Mouse (Mus musculus): ENCODE data around the gene Olig3.

Gene Olig3

DNA sequence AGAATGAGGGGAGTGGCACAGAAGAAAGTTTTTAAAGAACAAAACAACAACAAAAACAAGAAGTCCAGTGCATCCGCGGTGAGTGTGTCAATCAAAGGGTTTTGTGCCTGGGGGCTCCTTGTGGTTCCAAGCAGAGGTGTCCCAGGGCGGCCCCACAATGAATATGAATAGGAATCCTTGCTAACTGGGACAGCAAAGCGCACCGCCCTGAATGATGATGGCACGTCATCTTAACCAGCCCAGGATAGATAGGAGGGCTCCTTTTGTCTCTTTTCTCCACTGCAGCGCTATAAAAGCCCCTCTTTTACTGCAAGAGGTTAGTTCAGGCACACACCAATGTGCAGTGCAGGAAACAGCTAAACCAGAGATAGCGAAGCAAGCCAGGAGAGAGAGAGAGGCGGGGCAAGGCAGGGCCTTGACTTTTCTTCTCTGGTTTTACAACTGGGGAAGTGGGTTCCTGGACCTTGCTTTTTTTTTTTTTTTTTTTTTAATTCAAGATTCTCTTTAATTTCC is at the start of gene Olig3:
Olig3 (plus strand) TSS at position 463 of the 513 bp plus-strand sequence.
- CTCF ChIA-PET: interaction anchor here (0.7 kb wide), 1 partner anchor 652 kb away, joined by 3 read pairs; no protein-coding TSS in a partner anchor

DNA sequence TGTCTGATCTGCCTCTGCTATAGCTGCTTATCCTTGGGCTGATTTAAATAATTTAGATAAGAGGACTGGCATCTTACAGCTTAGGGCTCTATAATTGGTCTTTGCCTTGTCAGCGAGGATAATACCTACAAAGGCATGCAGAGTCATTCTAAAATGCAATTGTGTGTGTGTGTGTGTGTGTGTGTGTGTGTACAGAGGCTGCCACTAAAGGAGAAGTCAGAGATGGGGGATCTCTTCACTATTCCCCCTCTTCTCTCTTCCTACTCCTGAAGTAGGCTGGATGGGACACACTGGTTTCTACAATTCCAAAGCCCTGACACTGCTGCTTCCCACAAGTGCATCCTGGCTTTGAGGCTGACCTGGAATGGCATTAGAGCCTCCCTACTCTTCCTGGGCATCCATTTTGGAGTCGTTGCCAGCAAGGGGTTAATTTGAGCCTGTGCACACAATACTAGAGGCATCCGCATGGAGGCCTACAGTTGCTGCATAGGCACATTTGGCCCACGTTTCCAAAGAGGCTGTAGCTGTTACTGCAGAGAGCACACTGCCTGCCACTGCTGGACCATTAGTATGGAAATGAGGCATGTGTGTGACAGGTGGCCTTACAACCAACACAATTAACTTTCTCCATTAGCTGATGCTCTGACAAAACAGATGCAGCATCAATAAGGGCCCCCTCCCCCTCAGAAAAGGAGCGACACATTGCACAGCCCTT is 46.5 kb upstream of the Olig3 start:
- CTCF ChIA-PET: interaction anchor here (0.6 kb wide), 1 partner anchor 272 kb away, joined by 3 read pairs; no protein-coding TSS in a partner anchor

DNA sequence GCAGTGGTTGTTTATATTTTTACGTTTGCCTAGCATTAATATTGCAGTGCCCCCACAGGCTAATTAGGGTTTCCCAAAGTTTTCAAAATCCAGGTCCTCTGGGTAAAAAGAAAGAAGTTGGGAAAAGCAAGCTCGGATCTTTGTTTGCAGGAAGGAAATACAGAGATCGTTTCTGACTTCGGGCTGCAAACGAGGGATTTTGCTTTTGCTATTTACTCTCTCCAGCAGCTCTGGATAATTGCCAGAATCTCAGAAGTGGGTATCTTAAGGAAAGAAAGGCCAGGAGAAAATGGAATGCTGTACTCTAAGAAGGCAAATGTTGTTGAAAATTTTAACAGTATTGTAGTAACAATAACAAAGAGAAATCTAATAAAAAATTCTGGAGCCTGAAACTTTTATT is 45.9 kb upstream of the Olig3 start:
- CTCF ChIA-PET: no interaction called here

DNA sequence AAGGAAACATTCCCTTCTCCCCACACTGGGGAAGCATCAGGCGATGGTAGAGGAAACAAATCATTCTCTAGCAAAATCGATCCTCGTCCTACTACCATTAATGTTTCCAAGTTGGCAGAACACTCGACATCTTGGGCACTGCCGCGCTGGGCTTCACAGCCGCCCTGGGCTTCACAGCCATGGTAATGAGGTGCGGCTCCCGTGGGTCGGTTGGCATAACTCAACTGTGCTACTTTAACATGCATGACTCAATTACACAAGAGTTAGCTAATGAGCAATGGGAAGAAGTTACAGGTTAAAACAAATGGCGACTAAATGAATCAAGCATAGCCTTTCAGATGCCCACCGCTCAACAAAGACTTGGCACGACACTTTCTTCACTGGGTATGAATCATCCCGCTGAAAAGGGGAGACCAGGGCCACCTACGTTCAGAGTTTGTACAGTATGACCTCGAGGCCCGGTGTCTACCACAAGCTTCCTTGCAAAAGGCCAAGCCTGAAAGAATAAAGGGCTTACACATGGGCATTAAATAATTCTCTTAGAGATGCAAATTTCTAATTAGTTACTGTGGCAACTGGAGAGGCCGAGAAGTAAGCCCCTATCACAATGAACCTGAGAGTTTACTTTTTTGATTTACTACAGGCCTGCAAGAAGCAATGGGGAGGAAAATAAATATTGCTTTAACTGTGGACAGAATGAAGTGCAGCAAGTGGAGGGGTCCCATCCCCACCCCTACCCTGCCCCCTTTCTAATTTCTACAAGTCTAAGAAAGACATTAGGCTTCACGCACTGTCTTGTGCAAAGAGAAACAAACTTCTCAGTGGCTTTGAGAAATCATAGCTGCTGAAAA is 38.1 kb upstream of the Olig3 start:
- CTCF ChIA-PET: no interaction called here

DNA sequence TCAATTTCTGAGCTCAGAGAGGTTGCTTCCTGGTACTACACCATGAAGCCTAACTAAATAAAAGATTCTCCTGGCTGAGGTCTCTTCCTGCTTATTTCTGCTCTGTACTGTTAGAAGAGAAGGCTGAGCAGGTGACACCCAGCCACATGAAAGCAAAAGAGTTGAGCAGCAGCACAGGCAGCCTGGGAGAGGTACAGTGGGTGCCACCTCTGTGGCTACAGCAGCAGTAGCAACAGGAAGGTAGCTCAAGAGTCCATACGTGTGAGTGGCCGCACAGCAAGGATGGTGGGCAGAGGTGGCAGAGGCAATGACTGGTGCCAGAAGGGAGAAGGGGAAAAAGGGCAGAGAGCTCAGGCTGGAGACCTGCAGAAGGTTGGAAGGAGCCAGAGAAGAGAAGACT is 34.6 kb upstream of the Olig3 start:
- CTCF ChIA-PET: no interaction called here

DNA sequence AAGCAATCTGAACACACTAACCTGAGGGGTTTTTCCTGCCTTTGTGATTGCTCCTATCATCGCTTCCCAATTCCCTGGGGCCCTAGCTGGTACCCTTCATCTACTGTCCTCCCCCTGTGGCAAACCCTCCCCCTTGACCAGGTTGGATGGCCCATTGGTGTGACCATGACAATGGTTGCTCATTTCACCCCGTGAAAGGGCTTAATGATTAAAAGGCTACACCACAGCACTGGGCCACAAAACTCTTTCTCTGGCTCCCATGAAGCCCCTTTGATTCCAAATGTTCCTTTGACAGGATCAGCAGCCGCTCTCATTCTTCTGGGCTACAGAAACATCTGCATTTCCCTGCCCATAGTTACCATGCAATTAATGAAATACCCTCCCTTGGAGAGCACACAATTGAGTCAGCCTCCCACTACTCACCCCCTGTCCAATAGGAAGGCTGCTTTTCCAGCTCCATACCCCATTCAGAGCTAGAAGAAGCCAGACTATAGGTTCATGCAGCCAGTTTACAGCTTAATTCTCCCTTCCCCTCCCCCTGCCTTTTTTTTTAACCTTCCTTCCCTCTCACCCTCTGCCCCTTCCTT is 27.0 kb upstream of the Olig3 start:
- CTCF ChIA-PET: no interaction called here

DNA sequence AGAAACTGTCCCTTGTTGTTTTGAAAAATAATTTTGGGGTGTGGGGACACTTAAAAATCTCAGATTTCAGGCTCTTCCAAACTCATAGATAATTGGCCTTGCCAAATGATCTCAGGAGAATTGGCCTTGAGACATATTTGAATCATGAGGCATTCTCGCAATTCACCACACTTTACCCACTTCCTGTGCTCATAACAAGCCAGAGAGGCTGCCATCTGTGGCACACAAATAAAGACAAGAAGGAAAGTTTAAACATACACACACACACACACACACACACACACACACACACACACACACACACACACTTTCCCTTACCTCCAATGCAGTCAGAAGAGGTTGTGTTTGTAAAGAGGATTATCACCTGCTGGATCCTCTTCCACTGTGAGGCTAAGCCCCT is 22.9 kb upstream of the Olig3 start:
- CTCF ChIA-PET: no interaction called here

DNA sequence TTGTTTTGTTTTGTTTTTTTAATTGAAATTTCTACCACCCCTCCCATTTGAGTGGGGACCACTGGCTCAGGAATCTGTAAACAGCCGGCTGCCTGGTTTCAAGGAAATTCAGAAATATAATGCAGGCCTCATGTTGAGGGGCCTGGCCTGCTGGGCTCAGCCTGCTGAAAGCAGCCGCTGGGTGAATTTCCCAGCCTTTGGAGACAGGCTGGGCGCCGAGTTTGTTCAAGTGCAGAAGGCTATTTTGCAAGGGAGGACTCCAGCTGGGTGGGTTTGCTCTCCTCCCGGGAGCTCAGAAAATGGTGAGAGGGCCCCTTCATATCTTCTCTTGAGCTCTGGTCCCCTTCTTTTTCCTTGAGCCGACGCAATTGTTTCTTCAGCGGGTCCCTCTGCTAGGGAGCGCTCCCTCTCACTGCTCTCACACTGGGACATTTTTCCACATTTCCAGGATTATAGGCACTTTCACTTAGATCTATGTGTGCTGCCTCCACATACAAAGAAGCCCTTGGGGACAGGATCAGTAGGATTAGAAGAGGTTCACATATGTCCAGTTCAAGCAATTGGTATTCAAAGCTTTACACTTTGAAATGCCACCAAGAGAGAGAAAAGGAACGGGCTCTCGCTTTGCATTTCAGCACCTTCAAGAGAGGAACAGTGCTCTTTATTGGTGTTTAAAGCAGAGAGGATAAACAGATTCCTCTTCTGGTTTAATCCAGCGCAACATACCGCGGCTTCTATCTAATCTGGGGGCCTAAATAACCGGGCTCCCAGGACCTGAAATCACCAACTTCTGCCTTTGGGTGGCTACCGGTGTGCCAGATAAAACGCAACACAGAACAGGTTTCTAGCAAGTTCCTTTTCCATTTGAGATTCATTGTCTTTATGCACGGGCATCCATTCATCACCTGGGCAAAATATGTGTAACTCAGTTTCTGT is 17.4 kb upstream of the Olig3 start:
- CTCF ChIA-PET: no interaction called here

DNA sequence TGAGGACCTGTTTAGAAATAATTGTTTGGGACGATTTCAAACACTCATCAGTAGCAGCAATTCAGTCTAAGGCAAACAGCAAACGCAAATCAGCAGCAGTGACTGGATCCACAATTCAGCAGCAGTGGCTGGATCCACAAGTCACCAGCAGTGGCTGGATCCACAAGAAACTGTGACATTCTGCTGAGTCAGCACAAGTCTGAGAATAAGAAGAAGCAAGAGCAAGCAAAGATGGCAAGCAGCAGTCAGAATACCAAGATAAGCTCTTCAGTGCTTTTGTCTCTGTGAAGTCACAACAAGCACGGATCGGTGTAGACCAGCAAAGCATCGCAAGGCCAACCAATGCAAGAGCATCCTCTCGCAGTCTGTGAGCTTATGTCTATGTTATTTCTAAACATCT is 12.3 kb upstream of the Olig3 start:
- CTCF ChIA-PET: no interaction called here

DNA sequence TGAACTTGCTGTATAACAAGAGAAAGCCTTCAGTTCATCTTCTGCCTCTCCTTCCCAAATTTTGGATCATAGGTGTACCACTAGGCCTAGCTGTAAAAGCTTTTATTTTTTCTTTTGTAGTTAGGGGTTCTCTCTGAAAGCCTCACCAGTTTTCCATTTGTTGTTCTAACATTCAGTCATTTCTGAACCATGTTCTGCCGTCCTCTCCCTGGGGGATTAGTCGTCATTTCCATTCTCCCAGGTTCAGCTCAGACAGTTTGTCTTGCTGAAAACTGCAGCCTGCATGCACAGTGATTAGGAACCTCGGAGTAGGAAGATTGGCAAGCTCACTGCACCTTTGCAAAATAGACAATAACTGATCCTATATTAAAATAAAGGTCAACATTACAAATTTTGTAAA is 7.0 kb upstream of the Olig3 start:
- CTCF ChIA-PET: interaction anchor here (0.6 kb wide), 1 partner anchor 819 kb away, joined by 20 read pairs; no protein-coding TSS in a partner anchor

DNA sequence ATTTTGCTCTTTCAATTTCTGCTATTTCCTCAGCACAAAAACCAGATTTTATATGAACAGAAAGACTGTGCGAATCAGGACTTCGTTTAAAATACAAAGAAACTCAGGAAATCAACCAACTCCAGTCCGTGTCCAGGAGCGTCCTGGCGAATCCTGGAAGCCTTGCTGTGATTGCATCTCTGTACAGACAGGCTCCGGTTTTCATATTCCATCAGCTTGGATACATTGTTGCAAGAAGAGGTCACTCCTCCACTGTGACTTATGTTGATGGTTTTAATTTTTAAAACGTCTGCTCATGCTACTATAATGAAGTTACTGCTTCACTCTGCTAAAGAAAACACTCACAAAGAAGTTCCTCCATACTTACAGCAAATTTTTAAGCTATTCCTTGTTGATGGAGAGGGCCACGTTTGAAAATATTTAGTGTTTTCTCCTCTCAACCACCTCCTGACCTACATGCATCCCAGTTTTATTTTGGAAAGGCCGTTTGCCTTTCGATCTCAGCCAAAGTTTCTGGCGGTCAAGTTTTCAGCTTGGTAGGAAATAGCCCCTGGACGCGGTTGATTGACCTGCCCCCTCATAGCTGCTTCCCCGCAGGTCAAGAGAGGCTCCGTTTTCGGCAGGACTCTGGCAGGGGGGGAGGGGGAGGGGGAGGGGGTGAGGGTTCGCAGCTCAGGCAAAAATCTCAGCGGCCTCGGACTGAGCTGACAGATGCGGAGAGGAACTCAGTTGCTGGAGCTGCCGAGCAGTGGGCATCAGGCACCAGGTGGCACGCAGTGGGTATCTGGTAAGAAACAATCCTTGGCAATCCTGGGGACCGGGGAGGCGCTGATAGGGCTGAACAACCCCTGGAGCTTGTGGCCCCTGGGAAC is 4.1 kb upstream of the Olig3 start:
- CTCF ChIA-PET: no interaction called here

DNA sequence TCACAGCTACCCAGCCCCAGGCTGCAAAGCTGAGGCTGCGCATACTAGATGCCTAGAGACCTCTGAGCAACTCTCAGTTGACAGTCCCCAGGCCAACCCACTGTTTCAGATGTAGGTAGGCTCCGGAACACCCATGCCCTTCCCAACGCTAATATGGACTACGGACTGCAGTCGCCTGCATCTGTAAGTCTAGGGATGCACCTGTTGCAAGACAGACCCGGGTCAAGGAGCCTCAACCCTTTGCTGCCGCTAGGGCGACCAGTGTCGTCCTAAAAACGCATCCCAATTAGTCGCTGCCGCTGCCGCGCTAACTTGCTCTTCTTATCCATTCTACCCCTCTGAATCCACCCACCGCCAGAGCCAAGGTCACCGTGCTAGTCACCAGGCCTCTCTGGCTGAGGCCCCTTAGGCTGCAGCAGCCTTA is 3.4 kb upstream of the Olig3 start:
- CTCF ChIA-PET: no interaction called here

DNA sequence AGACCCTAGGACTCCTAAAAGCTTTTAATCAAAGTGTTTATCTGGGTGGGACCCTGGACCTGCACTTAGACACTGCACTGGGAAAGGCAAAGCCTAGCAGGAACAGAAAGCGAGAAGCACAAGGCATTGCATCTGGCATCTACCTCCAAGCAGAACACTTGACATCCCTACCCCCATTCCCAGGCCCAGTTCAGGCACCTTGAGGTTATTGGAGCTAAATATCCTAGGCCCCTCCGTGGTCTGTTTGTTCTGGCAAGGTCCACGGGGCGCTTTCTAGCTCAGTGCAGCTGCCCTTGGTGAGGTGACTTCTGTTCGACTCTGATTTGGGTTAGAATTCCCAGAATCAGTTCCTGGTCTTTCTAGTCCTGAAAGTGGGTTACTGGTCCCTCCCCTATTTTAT is 2.7 kb upstream of the Olig3 start:
- CTCF ChIA-PET: no interaction called here

DNA sequence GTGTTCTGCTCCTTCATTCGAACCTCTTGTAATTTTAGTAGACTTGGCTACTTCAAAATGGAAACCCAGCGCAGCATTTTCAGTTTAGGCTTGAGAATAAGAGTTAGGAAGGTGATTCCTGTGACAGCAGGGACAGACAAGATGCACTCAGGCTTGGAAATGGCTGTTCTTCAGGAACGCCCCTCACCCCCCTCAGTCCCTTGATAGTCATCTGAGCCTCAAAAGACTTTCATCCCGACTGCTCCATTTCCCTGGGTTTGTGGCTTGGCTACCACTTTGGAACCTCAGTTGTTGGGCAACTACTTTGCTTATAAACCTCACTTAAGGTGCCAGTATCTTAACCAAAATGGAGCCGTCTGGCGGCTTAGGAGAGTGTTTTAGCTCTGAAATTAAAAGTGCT is 2.2 kb upstream of the Olig3 start:
- CTCF ChIA-PET: no interaction called here

DNA sequence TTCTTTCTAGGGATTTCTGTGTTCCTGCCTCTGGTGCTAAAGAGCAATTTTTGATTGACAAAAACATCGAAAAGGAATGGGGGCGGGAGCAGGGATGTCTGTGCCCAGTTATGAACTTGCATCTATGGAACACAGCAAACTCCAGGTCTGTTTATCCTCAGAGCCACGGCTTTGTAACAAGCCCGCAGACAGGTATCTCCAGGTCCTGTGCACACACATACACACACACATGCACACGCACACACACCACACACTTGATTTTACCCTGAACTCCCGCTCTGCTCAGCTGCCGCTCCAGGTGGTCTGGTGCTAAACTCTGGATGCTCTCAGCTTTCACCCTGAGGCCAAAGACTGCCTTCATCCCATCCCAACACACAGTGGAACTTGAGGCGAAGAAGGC is 1.3 kb upstream of the Olig3 start:
- CTCF ChIA-PET: no interaction called here

DNA sequence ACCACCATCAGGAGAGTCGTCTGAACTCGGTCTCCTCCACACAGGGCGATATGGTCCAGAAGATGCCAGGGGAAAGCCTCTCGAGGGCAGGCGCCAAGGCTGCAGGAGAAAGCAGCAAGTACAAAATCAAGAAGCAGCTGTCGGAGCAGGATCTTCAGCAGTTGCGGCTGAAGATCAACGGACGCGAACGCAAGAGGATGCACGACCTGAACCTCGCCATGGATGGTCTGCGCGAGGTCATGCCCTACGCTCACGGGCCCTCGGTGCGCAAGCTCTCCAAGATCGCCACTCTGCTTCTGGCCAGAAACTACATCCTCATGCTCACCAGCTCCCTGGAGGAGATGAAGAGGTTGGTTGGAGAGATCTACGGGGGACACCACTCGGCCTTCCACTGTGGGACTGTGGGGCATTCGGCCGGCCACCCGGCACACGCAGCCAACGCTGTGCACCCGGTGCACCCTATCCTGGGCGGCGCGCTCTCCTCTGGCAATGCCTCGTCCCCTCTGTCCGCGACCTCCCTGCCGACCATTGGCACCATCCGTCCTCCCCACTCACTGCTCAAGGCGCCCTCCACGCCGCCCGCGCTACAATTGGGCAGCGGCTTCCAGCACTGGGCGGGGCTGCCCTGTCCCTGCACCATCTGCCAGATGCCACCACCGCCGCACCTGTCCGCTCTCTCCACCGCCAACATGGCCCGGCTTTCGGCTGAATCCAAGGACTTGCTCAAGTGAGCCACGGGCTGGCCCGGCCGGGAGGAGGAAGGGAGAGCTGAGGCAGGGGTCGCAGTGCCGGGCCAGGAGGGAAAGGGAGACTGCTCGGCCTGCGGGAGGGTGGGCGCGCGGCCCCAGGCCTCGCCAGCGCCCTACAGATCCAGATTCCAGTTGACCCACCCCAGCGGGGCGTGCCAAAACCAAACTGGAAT is 648 bp downstream of the Olig3 start:
- CTCF ChIA-PET: no interaction called here

DNA sequence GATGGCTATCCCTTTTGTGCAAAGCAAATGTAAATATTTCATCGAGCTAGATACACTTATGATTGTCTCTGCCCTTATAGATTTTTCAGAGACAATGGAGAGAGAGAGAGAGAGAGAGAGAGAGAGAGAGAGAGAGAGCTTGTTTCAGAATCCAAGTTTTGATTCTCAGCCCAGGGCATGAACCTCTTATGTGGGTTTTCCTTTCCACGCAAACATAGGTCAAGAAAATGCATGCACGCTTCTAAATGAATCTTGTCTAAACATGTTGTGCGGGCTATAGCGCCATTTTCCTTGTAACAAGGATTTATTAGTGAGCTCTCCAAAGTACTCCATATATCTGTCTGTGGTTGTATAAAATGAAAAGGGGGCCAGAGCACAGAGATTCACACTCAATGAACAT is 1.5 kb downstream of the Olig3 start:
- CTCF ChIA-PET: no interaction called here

DNA sequence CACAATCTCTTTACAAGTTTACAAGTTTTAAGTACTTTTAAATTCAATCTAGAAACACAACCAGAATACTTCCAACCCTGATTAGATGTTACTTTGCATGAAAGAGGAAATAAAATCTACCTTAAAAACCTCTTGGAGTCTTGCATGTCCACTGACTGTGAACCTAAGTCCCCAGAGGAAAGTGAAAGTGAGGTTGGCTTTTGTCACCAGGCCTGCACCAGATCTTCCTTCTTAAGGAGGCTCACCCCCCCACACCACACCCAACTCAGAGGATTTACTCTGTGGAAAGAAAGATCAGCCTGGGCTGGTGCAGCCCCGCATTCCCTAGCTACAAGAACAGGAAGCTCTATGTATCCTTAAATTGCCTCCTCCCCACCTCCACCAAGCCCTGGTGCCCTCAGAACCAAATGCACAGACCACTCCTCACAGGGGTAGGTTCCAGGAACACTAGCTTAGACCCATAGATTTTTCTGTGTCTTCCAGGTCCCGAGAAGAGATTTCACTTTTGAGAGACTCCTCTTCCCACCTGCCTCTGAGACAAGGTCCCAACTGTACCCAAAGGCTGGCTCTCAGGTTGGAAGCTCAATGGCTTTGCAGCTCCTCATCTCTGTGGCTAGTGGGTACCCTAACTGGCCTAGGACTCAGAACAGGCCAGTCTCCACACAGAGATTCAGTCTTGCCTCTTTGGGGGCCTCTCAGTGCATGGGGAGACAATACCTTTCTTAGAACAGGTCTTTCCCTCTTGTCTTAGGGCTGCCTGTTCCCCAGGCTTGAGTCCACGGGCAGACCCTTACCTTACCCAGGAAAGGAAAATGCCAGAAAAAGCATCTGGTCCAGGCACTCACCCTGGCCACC is 4.3 kb downstream of the Olig3 start:
- CTCF ChIA-PET: interaction anchor here (0.6 kb wide), 2 partner anchors 20 to 77 kb away, joined by 3 read pairs; no protein-coding TSS in a partner anchor

All from spleen, embryonic (tissue).